Mouse (Mus musculus): ENCODE results near the gene Nr2e1. TPM values are rescaled to one million over a fixed set of nuclear protein-coding genes. Genes with fewer than 3 reads are reported as not detected.

Nr2e1 gene
- polyA plus RNA-seq, 1 experiment from 2014 or later = not detected

- Histone ChIP-seq H3K27me3 (replicated peaks; ENCODE audit: control insufficient read depth, insufficient read depth, low read length) (peaks cover 68% of the 10 kb centered on the region), H3K4me3 (ENCODE audit: low read length) (no peak overlapping the region), H3K36me3 (ENCODE audit: control insufficient read depth, insufficient read depth, low read length) (no peaks in the 10 kb centered on the region), H3K4me1 (ENCODE audit: control insufficient read depth, insufficient read depth, low read length) (no peaks in the 10 kb centered on the region), H3K27ac (ENCODE audit: low read length) (no peak overlapping the region), H3K4me2 (ENCODE audit: low read depth, low read length) (no peak overlapping the region; the same call in 1 of the 2 replicates), H3K9ac (ENCODE audit: low read depth, low read length) (no peak overlapping the region), H3K9me3 (ENCODE audit: control insufficient read depth, low read length) (no peaks in the 10 kb centered on the region)
- under 1% methylated on average over 15 of the region's 15 CpGs for WGBS
- no peak for ATAC-seq
Observed at GRCm38 (mm10) chr10:42572971-42573370, 10.5 kb downstream of the Nr2e1 start.

- H3K36me3 ChIP-seq (ENCODE audit: control insufficient read depth, insufficient read depth, low read length) = no peaks in the 10 kb centered on the region
- no peak overlapping the region for H3K27ac ChIP-seq (ENCODE audit: low read length)
- H3K4me2 ChIP-seq (ENCODE audit: low read depth, low read length) = no peak overlapping the region; the same call in 1 of the 2 replicates
- H3K9ac ChIP-seq (ENCODE audit: low read depth, low read length) = no peak overlapping the region
- peaks cover 66% of the 10 kb centered on the region for H3K27me3 ChIP-seq (replicated peaks; ENCODE audit: control insufficient read depth, insufficient read depth, low read length)
- WGBS = under 1% methylated on average over 20 of the region's 20 CpGs
- ATAC-seq = no peak
- no peaks in the 10 kb centered on the region for H3K9me3 ChIP-seq (ENCODE audit: control insufficient read depth, low read length)
- H3K4me3 ChIP-seq (ENCODE audit: low read length) = no peak overlapping the region
- no peaks in the 10 kb centered on the region for H3K4me1 ChIP-seq (ENCODE audit: control insufficient read depth, insufficient read depth, low read length)
Observed at GRCm38 (mm10) chr10:42572567-42572966, 10.9 kb downstream of the Nr2e1 start.

- H3K27me3 ChIP-seq (replicated peaks; ENCODE audit: control insufficient read depth, insufficient read depth, low read length) = peaks cover 19% of the 10 kb centered on the region
- peak; percentile 38; the same call in 1 of the 2 replicates for ATAC-seq
- no peaks in the 10 kb centered on the region for H3K9me3 ChIP-seq (ENCODE audit: control insufficient read depth, low read length)
- no peak overlapping the region for H3K4me2 ChIP-seq (ENCODE audit: low read depth, low read length)
- no peak overlapping the region for H3K4me3 ChIP-seq (ENCODE audit: low read length)
- H3K4me1 ChIP-seq (ENCODE audit: control insufficient read depth, insufficient read depth, low read length) = no peaks in the 10 kb centered on the region
- 1% methylated on average over 12 of the region's 12 CpGs for WGBS
- H3K9ac ChIP-seq (ENCODE audit: low read depth, low read length) = no peak overlapping the region
- no peaks in the 10 kb centered on the region for H3K36me3 ChIP-seq (ENCODE audit: control insufficient read depth, insufficient read depth, low read length)
- H3K27ac ChIP-seq (ENCODE audit: low read length) = no peak overlapping the region
Observed at GRCm38 (mm10) chr10:42562272-42562671, 21.2 kb downstream of the Nr2e1 start.

DNA sequence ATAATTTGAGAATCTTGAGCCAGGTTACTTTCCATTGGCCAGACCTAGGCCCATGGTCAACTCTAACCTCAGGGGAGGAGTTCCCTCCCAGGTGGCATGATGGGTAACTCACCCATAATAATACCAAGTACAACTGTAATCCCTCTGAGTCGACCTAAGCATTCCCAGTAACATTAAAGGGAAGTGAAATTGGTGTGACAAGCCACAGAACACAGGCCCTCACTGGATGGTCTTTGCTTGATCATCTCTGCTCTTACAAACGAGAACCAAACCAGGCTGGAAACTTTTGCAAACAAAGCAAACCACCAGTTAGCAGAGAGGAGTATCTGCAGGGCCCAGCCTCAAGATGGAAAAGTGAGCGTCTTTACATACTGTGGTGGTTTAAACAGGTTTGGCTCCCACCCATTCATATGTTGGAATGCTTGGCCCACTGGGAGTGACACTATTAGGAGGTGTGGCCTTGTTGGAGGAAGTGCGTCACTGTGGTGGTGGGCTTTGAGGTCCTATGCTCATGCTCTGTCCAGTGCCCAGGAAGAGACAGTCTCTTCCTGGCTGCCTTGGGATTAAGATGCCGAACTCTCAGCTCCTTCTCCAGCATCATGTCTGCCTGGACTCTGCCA is 23.7 kb downstream of the Nr2e1 start:
- Histone ChIP-seq H3K4me1 (ENCODE audit: control insufficient read depth, insufficient read depth, low read length) (no peaks in the 10 kb centered on the region), H3K9me3 (ENCODE audit: control insufficient read depth, low read length) (no peaks in the 10 kb centered on the region), H3K4me2 (ENCODE audit: low read depth, low read length) (no peak overlapping the region), H3K4me3 (ENCODE audit: low read length) (no peak overlapping the region), H3K9ac (ENCODE audit: low read depth, low read length) (no peak overlapping the region), H3K27ac (ENCODE audit: low read length) (no peak overlapping the region), H3K36me3 (ENCODE audit: control insufficient read depth, insufficient read depth, low read length) (no peaks in the 10 kb centered on the region), H3K27me3 (replicated peaks; ENCODE audit: control insufficient read depth, insufficient read depth, low read length) (no peaks in the 10 kb centered on the region)
- no peak for ATAC-seq
- 75% methylated on average over 5 of the region's 5 CpGs for WGBS

GRCm38 (mm10) chr10:42546507-42546906 is 36.9 kb downstream of the Nr2e1 start:
- no peak overlapping the region for H3K9ac ChIP-seq (ENCODE audit: low read depth, low read length)
- no peak overlapping the region for H3K4me3 ChIP-seq (ENCODE audit: low read length)
- no peak overlapping the region for H3K27ac ChIP-seq (ENCODE audit: low read length)
- H3K9me3 ChIP-seq (ENCODE audit: control insufficient read depth, low read length) = no peaks in the 10 kb centered on the region
- no peaks in the 10 kb centered on the region for H3K36me3 ChIP-seq (ENCODE audit: control insufficient read depth, insufficient read depth, low read length)
- H3K4me2 ChIP-seq (ENCODE audit: low read depth, low read length) = no peak overlapping the region
- ATAC-seq = no peak
- WGBS = 88% methylated on average over 3 of the region's 3 CpGs
- H3K4me1 ChIP-seq (ENCODE audit: control insufficient read depth, insufficient read depth, low read length) = no peaks in the 10 kb centered on the region
- no peaks in the 10 kb centered on the region for H3K27me3 ChIP-seq (replicated peaks; ENCODE audit: control insufficient read depth, insufficient read depth, low read length)

GRCm38 (mm10) chr10:42545707-42546503 is 37.5 kb downstream of the Nr2e1 start:
- Histone ChIP-seq H3K4me3 (ENCODE audit: low read length) (no peak overlapping the region), H3K9ac (ENCODE audit: low read depth, low read length) (no peak overlapping the region), H3K4me2 (ENCODE audit: low read depth, low read length) (no peak overlapping the region), H3K9me3 (ENCODE audit: control insufficient read depth, low read length) (no peaks in the 10 kb centered on the region), H3K27me3 (replicated peaks; ENCODE audit: control insufficient read depth, insufficient read depth, low read length) (no peaks in the 10 kb centered on the region), H3K27ac (ENCODE audit: low read length) (no peak overlapping the region), H3K4me1 (ENCODE audit: control insufficient read depth, insufficient read depth, low read length) (no peaks in the 10 kb centered on the region), H3K36me3 (ENCODE audit: control insufficient read depth, insufficient read depth, low read length) (no peaks in the 10 kb centered on the region)
- 77% methylated on average over 6 of the region's 6 CpGs for WGBS
- ATAC-seq = no peak

- no peak overlapping the region for H3K27ac ChIP-seq (ENCODE audit: low read length)
- no peaks in the 10 kb centered on the region for H3K27me3 ChIP-seq (replicated peaks; ENCODE audit: control insufficient read depth, insufficient read depth, low read length)
- ATAC-seq = peak; percentile 66
- H3K4me3 ChIP-seq (ENCODE audit: low read length) = no peak overlapping the region
- no peak overlapping the region for H3K4me2 ChIP-seq (ENCODE audit: low read depth, low read length)
- H3K9ac ChIP-seq (ENCODE audit: low read depth, low read length) = no peak overlapping the region
- H3K9me3 ChIP-seq (ENCODE audit: control insufficient read depth, low read length) = no peaks in the 10 kb centered on the region
- H3K4me1 ChIP-seq (ENCODE audit: control insufficient read depth, insufficient read depth, low read length) = no peaks in the 10 kb centered on the region
- H3K36me3 ChIP-seq (ENCODE audit: control insufficient read depth, insufficient read depth, low read length) = peaks cover 13% of the 10 kb centered on the region
- WGBS = 80% methylated on average over 9 of the region's 9 CpGs
Observed at GRCm38 (mm10) chr10:42537571-42538316, 45.7 kb downstream of the Nr2e1 start.

GRCm38 (mm10) chr10:42533836-42534453 is 49.5 kb downstream of the Nr2e1 start:
- Histone ChIP-seq H3K4me1 (ENCODE audit: control insufficient read depth, insufficient read depth, low read length) (no peaks in the 10 kb centered on the region), H3K27ac (ENCODE audit: low read length) (no peak overlapping the region), H3K27me3 (replicated peaks; ENCODE audit: control insufficient read depth, insufficient read depth, low read length) (no peaks in the 10 kb centered on the region), H3K36me3 (ENCODE audit: control insufficient read depth, insufficient read depth, low read length) (peaks cover 13% of the 10 kb centered on the region), H3K9ac (ENCODE audit: low read depth, low read length) (no peak overlapping the region), H3K4me2 (ENCODE audit: low read depth, low read length) (no peak overlapping the region), H3K9me3 (ENCODE audit: control insufficient read depth, low read length) (no peaks in the 10 kb centered on the region), H3K4me3 (ENCODE audit: low read length) (no peak overlapping the region)
- 81% methylated on average over 11 of the region's 11 CpGs for WGBS
- ATAC-seq = peak; percentile 48; the same call in 1 of the 2 replicates

DNA sequence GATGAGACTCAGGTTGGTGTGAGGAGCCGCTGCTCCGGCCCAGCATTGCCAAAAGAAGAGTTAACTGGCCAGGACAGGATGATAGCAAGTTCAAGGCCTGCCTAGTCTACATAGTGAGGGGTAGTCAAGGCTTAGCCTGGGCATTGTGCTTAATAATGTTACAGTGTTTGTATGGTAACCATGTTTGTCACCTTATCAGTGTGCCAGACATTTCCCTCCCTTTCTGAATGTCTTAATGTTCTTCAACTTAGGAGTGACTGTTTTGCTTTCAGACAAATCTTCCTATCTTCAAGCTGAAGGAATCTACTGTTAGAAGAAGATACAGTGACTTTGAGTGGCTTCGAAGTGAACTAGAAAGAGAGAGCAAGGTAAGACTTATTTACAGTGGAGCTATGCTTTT is 57.8 kb downstream of the Nr2e1 start:
- Histone ChIP-seq H3K27ac (ENCODE audit: low read length) (no peak overlapping the region), H3K4me2 (ENCODE audit: low read depth, low read length) (no peak overlapping the region), H3K9ac (ENCODE audit: low read depth, low read length) (no peak overlapping the region), H3K4me1 (ENCODE audit: control insufficient read depth, insufficient read depth, low read length) (peaks cover 8% of the 10 kb centered on the region), H3K27me3 (replicated peaks; ENCODE audit: control insufficient read depth, insufficient read depth, low read length) (no peaks in the 10 kb centered on the region), H3K4me3 (ENCODE audit: low read length) (no peak overlapping the region), H3K36me3 (ENCODE audit: control insufficient read depth, insufficient read depth, low read length) (peaks cover 4% of the 10 kb centered on the region; the same call in 1 of the 2 replicates), H3K9me3 (ENCODE audit: control insufficient read depth, low read length) (no peaks in the 10 kb centered on the region)
- 96% methylated on average over 3 of the region's 3 CpGs for WGBS
- no peak for ATAC-seq
